Mouse (Mus musculus): ENCODE measurements around the gene Slc25a18. TPM values are rescaled to one million over a fixed set of nuclear protein-coding genes. Genes with fewer than 3 reads are reported as not detected.

The Slc25a18 gene
- polyA plus RNA-seq (2012; rRNA removed), result 8.6 and 8.8 TPM in 2 replicates

DNA sequence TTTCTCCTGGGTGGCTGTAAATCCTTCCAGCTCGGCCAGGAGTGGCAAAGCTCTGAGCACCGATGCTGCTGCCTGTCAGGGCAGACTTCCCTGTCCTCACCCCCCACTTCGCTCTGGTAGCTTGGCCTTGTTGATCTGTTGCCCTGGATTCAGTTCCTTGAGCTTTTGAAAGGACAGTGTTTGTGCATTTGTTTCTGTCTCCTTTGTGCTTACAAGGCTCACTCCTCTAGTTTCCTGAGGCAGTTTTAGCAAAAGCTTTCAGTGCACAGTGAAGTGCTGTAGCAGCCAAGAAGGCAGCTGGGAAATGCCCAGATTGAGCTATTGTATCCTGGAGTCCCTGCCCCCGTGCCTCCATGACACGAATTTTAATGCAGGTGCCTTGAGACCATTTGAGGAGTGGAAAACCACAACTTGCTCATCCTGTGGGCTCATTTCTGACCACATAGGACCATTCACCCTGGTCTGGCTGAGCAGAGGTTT lies at the start of gene Slc25a18:
Slc25a18 (plus strand) TSS at position 430 of the 480 bp plus-strand sequence.

DNA sequence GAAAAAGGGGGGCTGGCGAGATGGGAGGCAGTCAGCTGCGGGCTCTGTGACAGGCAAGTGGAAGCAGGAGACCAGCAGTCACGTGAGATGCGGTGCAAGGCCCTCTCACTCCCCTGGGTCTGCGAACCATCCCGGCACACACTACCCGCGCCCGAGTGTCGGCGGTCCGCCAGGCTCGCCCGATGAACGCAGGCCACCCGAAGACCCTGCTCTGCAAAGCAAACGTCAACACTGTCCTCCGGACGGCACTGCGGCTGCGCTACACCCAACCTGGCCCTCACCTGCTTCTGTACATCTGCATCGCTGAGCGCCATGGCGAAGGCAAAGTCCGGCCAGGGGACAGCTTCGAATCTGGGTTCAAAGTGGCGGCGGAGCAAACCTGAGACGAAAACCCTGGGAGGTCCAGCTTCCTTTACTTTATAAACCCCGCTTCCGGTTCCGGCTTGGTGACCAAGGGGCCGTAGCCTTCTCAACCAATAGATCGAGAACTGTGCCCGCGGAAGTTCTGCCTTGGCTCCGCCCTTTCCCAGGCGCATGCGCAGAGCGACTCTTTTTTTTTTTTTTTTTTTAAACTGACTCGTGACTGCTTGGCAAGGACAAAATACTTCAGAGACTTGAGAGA lies 49.0 kb downstream of the Slc25a18 start, which contains the start of gene Atp6v1e1:
Atp6v1e1 (minus strand) TSS at position 487 of the 622 bp plus-strand sequence.

DNA sequence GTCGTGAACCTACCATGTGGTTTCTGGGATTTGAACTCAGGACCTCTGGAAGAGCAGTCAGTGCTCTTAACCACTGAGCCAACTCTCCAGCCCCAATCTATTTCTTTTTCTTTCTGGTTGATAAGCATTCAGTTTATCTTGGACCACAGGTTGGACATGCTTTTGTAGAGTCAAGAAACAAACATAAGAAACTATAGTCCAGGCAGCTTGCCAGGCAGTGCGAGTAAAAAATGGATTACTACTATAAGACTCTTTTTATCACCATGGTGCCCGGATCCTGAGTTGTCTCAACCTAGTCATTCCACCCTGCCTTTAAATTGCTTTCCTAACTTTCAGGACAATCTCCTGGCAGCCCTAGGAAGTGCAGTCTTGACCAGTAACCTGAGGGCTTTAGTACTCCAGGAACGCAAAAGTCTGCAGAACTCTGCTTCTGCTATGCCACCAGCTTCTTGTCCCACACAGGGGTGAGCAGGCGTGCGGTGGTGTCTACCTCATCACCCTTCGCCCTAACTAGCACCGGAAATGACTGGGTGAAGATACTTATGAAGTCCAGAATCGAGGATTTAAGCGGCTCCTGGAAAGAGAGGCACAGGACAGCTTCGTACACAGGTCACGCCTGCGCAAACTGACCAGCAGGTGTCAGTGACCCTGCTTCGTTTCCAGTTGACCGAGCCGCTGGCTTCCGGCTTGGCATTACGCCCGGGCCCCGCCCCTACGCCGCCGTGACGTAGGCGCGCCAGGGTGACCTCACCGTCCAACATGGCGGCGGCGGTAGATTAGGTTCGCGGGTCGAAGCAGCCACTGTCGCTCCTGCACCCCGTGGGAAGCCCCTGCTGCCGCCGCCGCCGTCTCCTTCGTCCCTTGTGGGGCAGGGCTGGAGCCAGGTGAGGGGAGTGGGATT lies 62.3 kb downstream of the Slc25a18 start, which contains the start of gene Bcl2l13:
Bcl2l13 (plus strand) TSS at position 739 of the 901 bp plus-strand sequence.

Other genes with a start within 250 kb of the Slc25a18 start
- 28.7 and 32.3 TPM in 2 replicates for gene Hdhd5, start 242.3 kb upstream of the Slc25a18 start, polyA plus RNA-seq (2012; rRNA removed)
- gene Cecr2, start 107.2 kb upstream of the Slc25a18 start, polyA plus RNA-seq (2012; rRNA removed), result 4.0 and 5.4 TPM in 2 replicates
- 153 and 178 TPM in 2 replicates for gene Atp6v1e1, start 49.2 kb downstream of the Slc25a18 start, polyA plus RNA-seq (2012; rRNA removed)
- gene Bcl2l13, start 62.6 kb downstream of the Slc25a18 start, polyA plus RNA-seq (2012; rRNA removed), result 27.5 and 27.8 TPM in 2 replicates
- gene Bid, start 143.3 kb downstream of the Slc25a18 start, polyA plus RNA-seq (2012; rRNA removed), result 9.3 and 10.9 TPM in 2 replicates

Measured in ovary, adult 2 months (tissue).